10 mouse cellular contexts compared by ENCODE assay signal in genomic region chr11:69513840-69514239, GRCm38 (mm10). TPM values are rescaled to one million over a fixed set of nuclear protein-coding genes. Genes with fewer than 3 reads are reported as not detected.
DNase-seq lines count a peak whose midpoint lies in the region; ATAC-seq and TF ChIP-seq lines count a peak whose summit lies in the region.
"Had no signal": no experiment of that assay in that cellular context is flagged by ENCODE, and none has a peak within 500 bp of the region (broad histone marks: within the 10 kb centered on the region; RNA-seq: fewer than 3 reads in every experiment).

No protein-coding gene starts in this region.

- H3K9ac ChIP-seq in forebrain, embryonic 12.5 days, result no peak overlapping the region
- no peak overlapping the region for H3K9ac ChIP-seq in kidney, postnatal 0 days (ENCODE audit: low read depth, low read length)
- no peak overlapping the region for H3K9ac ChIP-seq in lung, embryonic 15.5 days
- H3K9ac ChIP-seq: limb, embryonic 13.5 days had no signal

- H3K4me3 ChIP-seq in forebrain, embryonic 12.5 days (replicated peaks), result no peak overlapping the region
- no peak overlapping the region for H3K4me3 ChIP-seq in kidney, postnatal 0 days (replicated peaks; ENCODE audit: low read depth, low read length)
- no peak overlapping the region for H3K4me3 ChIP-seq in lung, embryonic 15.5 days
- H3K4me3 ChIP-seq: limb, embryonic 13.5 days had no signal

- no peaks in the 10 kb centered on the region for H3K9me3 ChIP-seq in forebrain, embryonic 12.5 days
- H3K9me3 ChIP-seq in kidney, postnatal 0 days (replicated peaks; ENCODE audit: low read length), result no peaks in the 10 kb centered on the region
- H3K9me3 ChIP-seq in lung, embryonic 15.5 days, result no peaks in the 10 kb centered on the region
- H3K9me3 ChIP-seq: G1E; limb, embryonic 13.5 days had no signal

- H3K27ac ChIP-seq in forebrain, embryonic 12.5 days, result no peak overlapping the region
- no peak overlapping the region for H3K27ac ChIP-seq in kidney, postnatal 0 days
- no peak overlapping the region for H3K27ac ChIP-seq in lung, embryonic 15.5 days
- H3K27ac ChIP-seq: limb, embryonic 13.5 days had no signal

- H3K4me1 ChIP-seq in forebrain, embryonic 12.5 days, result no peaks in the 10 kb centered on the region
- H3K4me1 ChIP-seq in kidney, postnatal 0 days (replicated peaks; ENCODE audit: insufficient read depth, low read length), result no peaks in the 10 kb centered on the region
- peaks cover 17% of the 10 kb centered on the region for H3K4me1 ChIP-seq in lung, embryonic 15.5 days

- DNase-seq in gastrocnemius, adult 18-20 months (ENCODE audit: low spot score), result peak; percentile 68
- no peak for DNase-seq in gastrocnemius, postnatal 25 days
- peak; percentile 42 to 50 for DNase-seq in CD8-positive naive resting alpha-beta T cell, adult 2 months (ENCODE audit: low read depth in 2 of 2, low spot score in 2 of 2)
- DNase-seq in c-Kit-positive CD71-positive TER-119-negative erythroid progenitor cells, embryonic 14.5 days (ENCODE audit: low read depth), result peak; percentile 65
- DNase-seq in kidney, postnatal 0 days (ENCODE audit: low spot score), result peak; percentile 94
- peak; percentile 83 for DNase-seq in retina, embryonic 14.5 days (ENCODE audit: low spot score)

- H3K36me3 ChIP-seq in forebrain, embryonic 12.5 days (replicated peaks), result no peaks in the 10 kb centered on the region
- H3K36me3 ChIP-seq in kidney, postnatal 0 days (ENCODE audit: insufficient read depth, low read length), result no peaks in the 10 kb centered on the region
- no peaks in the 10 kb centered on the region for H3K36me3 ChIP-seq in lung, embryonic 15.5 days
- H3K36me3 ChIP-seq: G1E; limb, embryonic 13.5 days had no signal

- WGBS in forebrain, embryonic 12.5 days, result 11% methylated on average over 6 of the region's 6 CpGs
- WGBS in kidney, postnatal 0 days, result 7% methylated on average over 6 of the region's 6 CpGs
- WGBS in lung, embryonic 15.5 days, result 9% methylated on average over 6 of the region's 6 CpGs

- H3K4me2 ChIP-seq in forebrain, embryonic 12.5 days, result no peak overlapping the region
- no peak overlapping the region for H3K4me2 ChIP-seq in kidney, postnatal 0 days (ENCODE audit: low read length)
- no peak overlapping the region for H3K4me2 ChIP-seq in lung, embryonic 15.5 days
- H3K4me2 ChIP-seq: limb, embryonic 13.5 days had no signal

- peak; percentile 87 for TF ChIP-seq CTCF in kidney, postnatal 0 days (IDR thresholded peaks at IDR 0.05; ENCODE audit: low read depth)

- ATAC-seq in forebrain, embryonic 12.5 days (ENCODE audit: low FRiP score), result 0 out of 2 replicates have a peak, but pooled peaks have one; percentile 36
- ATAC-seq in kidney, postnatal 0 days (replicated peaks; ENCODE audit: low FRiP score, low read depth), result no peak
- ATAC-seq in lung, embryonic 15.5 days (ENCODE audit: borderline replicate concordance, extremely low read depth, low FRiP score, low TSS enrichment), result peak; percentile 29; the same call in 1 of the 2 replicates

- H3K27me3 ChIP-seq in forebrain, embryonic 12.5 days, result peaks cover 3% of the 10 kb centered on the region; the same call in 1 of the 2 replicates
- H3K27me3 ChIP-seq in kidney, postnatal 0 days (ENCODE audit: insufficient read depth, low read length), result no peaks in the 10 kb centered on the region
- H3K27me3 ChIP-seq in lung, embryonic 15.5 days, result no peaks in the 10 kb centered on the region
- H3K27me3 ChIP-seq: limb, embryonic 13.5 days had no signal

RNA-seq across cellular contexts. Expression of gene Dnah2, which starts 35.1 kb away (rescaled TPM):
- total RNA-seq in gastrocnemius, adult 18-20 months (2021), result under 1 TPM; 0.14 to 0.83 TPM
- under 1 TPM; 0.03 to 0.48 TPM for total RNA-seq in gastrocnemius, postnatal 25 days (2021)
- 1.7 and 2.1 TPM in 2 replicates for polyA plus RNA-seq in forebrain, embryonic 12.5 days (2016; fragmentation: Nextera tagmentation; extraction: Ambion mirVana)
- polyA plus RNA-seq in kidney, postnatal 0 days (2015; fragmentation: Nextera tagmentation; extraction: Ambion mirVana), result 0.32 and 0.52 TPM in 2 replicates
- 1.1 and 1.2 TPM in 2 replicates for polyA plus RNA-seq in lung, embryonic 15.5 days (2015; fragmentation: Nextera tagmentation; extraction: Ambion mirVana)

RNA-seq across cellular contexts. Expression of gene Efnb3, which starts 46.2 kb away (rescaled TPM):
- under 1 TPM; 0.37 to 0.74 TPM for total RNA-seq in gastrocnemius, adult 18-20 months (2021)
- under 1 TPM; 0.35 to 0.69 TPM for total RNA-seq in gastrocnemius, postnatal 25 days (2021)
- polyA plus RNA-seq in forebrain, embryonic 12.5 days (2016; fragmentation: Nextera tagmentation; extraction: Ambion mirVana), result 63.7 and 72.7 TPM in 2 replicates
- 7.7 and 7.8 TPM in 2 replicates for polyA plus RNA-seq in kidney, postnatal 0 days (2015; fragmentation: Nextera tagmentation; extraction: Ambion mirVana)
- polyA plus RNA-seq in lung, embryonic 15.5 days (2015; fragmentation: Nextera tagmentation; extraction: Ambion mirVana), result 8.5 and 8.8 TPM in 2 replicates
